Comparison of ENCODE assay signal across 8 mouse cellular contexts in genomic region chr7:75855028-75855427, GRCm38 (mm10). TPM values are rescaled to one million over a fixed set of nuclear protein-coding genes. Genes with fewer than 3 reads are reported as not detected.
A peak's percentile ranks its signal among the peaks of the same experiment; 100 is the strongest.
DNase-seq lines count a peak whose midpoint lies in the region; ATAC-seq and TF ChIP-seq lines count a peak whose summit lies in the region.

No protein-coding gene starts in this region.

- peak overlapping the region; percentile 87 for H3K27ac ChIP-seq in lung, embryonic 15.5 days
- peak overlapping the region; percentile 82 for H3K27ac ChIP-seq in forebrain, embryonic 10.5 days
- peak overlapping the region; percentile 18 for H3K27ac ChIP-seq in liver, embryonic 12.5 days
- no peak overlapping the region for H3K27ac ChIP-seq in heart, embryonic 11.5 days (ENCODE audit: low read depth, low read length)

- 65% methylated on average over 6 of the region's 6 CpGs for WGBS in lung, embryonic 15.5 days
- WGBS in lung, adult 2 months, result 27% methylated on average over 6 of the region's 6 CpGs
- WGBS in forebrain, embryonic 10.5 days, result 74% methylated on average over 6 of the region's 6 CpGs
- WGBS in liver, embryonic 12.5 days (ENCODE audit: insufficient replicate concordance), result 47% methylated on average over 6 of the region's 6 CpGs
- WGBS in heart, embryonic 11.5 days (ENCODE audit: insufficient replicate concordance), result 57% methylated on average over 6 of the region's 6 CpGs

- H3K4me1 ChIP-seq in lung, embryonic 15.5 days, result peaks cover 38% of the 10 kb centered on the region
- H3K4me1 ChIP-seq in lung, adult 2 months (ENCODE audit: control insufficient read depth, insufficient read depth, low read length), result peaks cover 24% of the 10 kb centered on the region
- H3K4me1 ChIP-seq in forebrain, embryonic 10.5 days, result peaks cover 56% of the 10 kb centered on the region
- peaks cover 65% of the 10 kb centered on the region for H3K4me1 ChIP-seq in liver, embryonic 12.5 days
- peaks cover 34% of the 10 kb centered on the region for H3K4me1 ChIP-seq in heart, embryonic 11.5 days (ENCODE audit: control insufficient read depth, insufficient read depth, low read length)

- TF ChIP-seq CTCF in lung, adult 2 months (IDR thresholded peaks at IDR 0.05; ENCODE audit: insufficient read depth, low read length), result no peak

- H3K4me3 ChIP-seq in lung, embryonic 15.5 days, result no peak overlapping the region
- no peak overlapping the region for H3K4me3 ChIP-seq in lung, adult 2 months (replicated peaks; ENCODE audit: extremely low read depth, low read depth, low read length)
- peak overlapping the region; percentile 14; the same call in 1 of the 2 replicates for H3K4me3 ChIP-seq in forebrain, embryonic 10.5 days
- no peak overlapping the region for H3K4me3 ChIP-seq in liver, embryonic 12.5 days
- H3K4me3 ChIP-seq in heart, embryonic 11.5 days (ENCODE audit: low read depth, low read length), result no peak overlapping the region

- no peak overlapping the region for H3K9ac ChIP-seq in lung, embryonic 15.5 days
- no peak overlapping the region for H3K9ac ChIP-seq in liver, embryonic 12.5 days
- H3K9ac ChIP-seq in heart, embryonic 11.5 days (ENCODE audit: low read depth, low read length), result no peak overlapping the region; the same call in 1 of the 2 replicates

- H3K4me2 ChIP-seq in lung, embryonic 15.5 days, result peak overlapping the region; percentile 25; the same call in 1 of the 2 replicates
- no peak overlapping the region for H3K4me2 ChIP-seq in liver, embryonic 12.5 days
- no peak overlapping the region for H3K4me2 ChIP-seq in heart, embryonic 11.5 days

- ATAC-seq in lung, embryonic 15.5 days (ENCODE audit: borderline replicate concordance, extremely low read depth, low FRiP score, low TSS enrichment), result no peak
- no peak for ATAC-seq in liver, embryonic 12.5 days
- no peak for ATAC-seq in heart, embryonic 11.5 days (replicated peaks; ENCODE audit: insufficient number of reproducible peaks, low FRiP score, low TSS enrichment)

- no peaks in the 10 kb centered on the region; the same call in 1 of the 2 replicates for H3K36me3 ChIP-seq in lung, embryonic 15.5 days
- H3K36me3 ChIP-seq in forebrain, embryonic 10.5 days (replicated peaks), result peaks cover 47% of the 10 kb centered on the region
- H3K36me3 ChIP-seq in liver, embryonic 12.5 days, result peaks cover 49% of the 10 kb centered on the region
- H3K36me3 ChIP-seq in splenic B cell, adult 2 months (ENCODE audit: control insufficient read depth, insufficient read depth, low read length, poor library complexity, severe bottlenecking), result no peaks in the 10 kb centered on the region
- H3K36me3 ChIP-seq in heart, embryonic 11.5 days (ENCODE audit: control insufficient read depth, insufficient read depth, low read length), result 0 out of 2 replicates have a peak, but pooled peaks cover 5% of the 10 kb centered on the region

- no peak for DNase-seq in lung, adult 2 months
- DNase-seq in forebrain, embryonic 10.5 days (ENCODE audit: extremely low spot score, low spot score), result no peak
- peak; percentile 24 for DNase-seq in splenic B cell, adult 2 months (ENCODE audit: low read depth, low spot score)
- DNase-seq in embryo, embryonic 10.5 days (ENCODE audit: low spot score), result no peak
- no peak for DNase-seq in layer of hippocampus, postnatal 10 days (ENCODE audit: low spot score in 2 of 2)

- no peaks in the 10 kb centered on the region for H3K9me3 ChIP-seq in lung, embryonic 15.5 days
- no peaks in the 10 kb centered on the region for H3K9me3 ChIP-seq in forebrain, embryonic 10.5 days
- H3K9me3 ChIP-seq in liver, embryonic 12.5 days (replicated peaks), result no peaks in the 10 kb centered on the region
- no peaks in the 10 kb centered on the region for H3K9me3 ChIP-seq in heart, embryonic 11.5 days (replicated peaks; ENCODE audit: control insufficient read depth, low read length)

- no peaks in the 10 kb centered on the region for H3K27me3 ChIP-seq in lung, embryonic 15.5 days
- H3K27me3 ChIP-seq in forebrain, embryonic 10.5 days (ENCODE audit: poor library complexity, severe bottlenecking), result no peaks in the 10 kb centered on the region
- no peaks in the 10 kb centered on the region for H3K27me3 ChIP-seq in liver, embryonic 12.5 days (replicated peaks)
- H3K27me3 ChIP-seq in splenic B cell, adult 2 months (ENCODE audit: control insufficient read depth, insufficient read depth, low read length, poor library complexity, severe bottlenecking), result no peaks in the 10 kb centered on the region
- no peaks in the 10 kb centered on the region for H3K27me3 ChIP-seq in heart, embryonic 11.5 days (ENCODE audit: control insufficient read depth, insufficient read depth, low read length)

- no peak for TF ChIP-seq POLR2A in lung, adult 2 months (IDR thresholded peaks at IDR 0.05; ENCODE audit: borderline replicate concordance, extremely low read depth, low read depth, low read length)

RNA-seq across cellular contexts. Expression of gene Klhl25, which starts 6.9 kb away (rescaled TPM):
- 20.4 and 20.9 TPM in 2 replicates for polyA plus RNA-seq in lung, embryonic 15.5 days (2015; fragmentation: Nextera tagmentation; extraction: Ambion mirVana)
- polyA plus RNA-seq in lung, adult 2 months (2012; rRNA removed), result 21.9 and 26.5 TPM in 2 replicates
- 24.2 and 25.2 TPM in 2 replicates for polyA plus RNA-seq in forebrain, embryonic 10.5 days (2016; fragmentation: Nextera tagmentation; extraction: Ambion mirVana)
- polyA plus RNA-seq in liver, embryonic 12.5 days (2016; fragmentation: Nextera tagmentation; extraction: Ambion mirVana), result 12.1 and 12.2 TPM in 2 replicates
- polyA plus RNA-seq in heart, embryonic 11.5 days (2014; fragmentation: Nextera tagmentation; extraction: Ambion mirVana), result 10.3 and 10.9 TPM in 2 replicates
- 10 to 100 TPM; 15.6 to 18.9 TPM for total RNA-seq in layer of hippocampus, postnatal 10 days (2021)
